14 mouse cellular contexts compared by ENCODE assay signal in the genomic region with DNA sequence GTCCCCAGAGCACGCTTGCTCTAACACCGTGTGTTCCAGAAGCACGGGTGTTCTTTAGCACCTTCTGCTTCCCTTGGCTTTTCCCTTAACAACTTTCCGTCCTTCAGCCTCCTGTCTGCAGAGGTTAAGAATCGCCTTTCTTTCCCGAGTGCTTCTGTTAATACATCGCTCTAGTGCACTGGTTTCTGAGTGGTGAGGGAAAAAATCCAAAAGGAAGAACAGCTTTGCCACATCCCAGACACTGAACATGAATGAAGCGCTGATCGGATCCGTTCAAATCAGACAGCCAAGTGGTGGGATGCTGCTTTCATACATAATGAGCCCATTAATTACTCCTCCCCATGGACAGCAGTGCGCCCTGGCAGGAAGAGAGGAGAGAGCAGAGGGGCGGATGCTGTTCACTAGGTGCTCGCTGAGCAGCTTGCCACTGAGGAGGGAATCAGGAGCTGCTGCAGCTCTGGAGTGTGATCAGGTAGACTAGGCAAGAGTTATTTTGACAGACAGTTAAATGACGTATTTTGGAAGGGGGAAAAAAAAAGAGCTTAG. TPM values are rescaled to one million over a fixed set of nuclear protein-coding genes. Genes with fewer than 3 reads are reported as not detected.
A peak's percentile ranks its signal among the peaks of the same experiment; 100 is the strongest.
DNase-seq lines count a peak whose midpoint lies in the region; ATAC-seq and TF ChIP-seq lines count a peak whose summit lies in the region.
"Had no signal": no experiment of that assay in that cellular context is flagged by ENCODE, and none has a peak within 500 bp of the region (broad histone marks: within the 10 kb centered on the region; RNA-seq: fewer than 3 reads in every experiment).

No protein-coding gene starts in this region.

- H3K27ac ChIP-seq in kidney, embryonic 16.5 days (ENCODE audit: low read length) = no peak overlapping the region
- H3K27ac ChIP-seq in kidney, adult 2 months (ENCODE audit: insufficient read depth, low read depth, low read length) = no peak overlapping the region
- H3K27ac ChIP-seq in hindbrain, embryonic 14.5 days = peak overlapping the region; percentile 16; the same call in 1 of the 2 replicates
- H3K27ac ChIP-seq: heart, adult 2 months; liver, embryonic 12.5 days; macrophage had no signal

- H3K9me3 ChIP-seq in kidney, embryonic 16.5 days (ENCODE audit: low read length) = no peaks in the 10 kb centered on the region
- H3K9me3 ChIP-seq in hindbrain, embryonic 14.5 days (ENCODE audit: control insufficient read depth, low read length) = no peaks in the 10 kb centered on the region
- H3K9me3 ChIP-seq: liver, embryonic 12.5 days had no signal

- peaks cover 3% of the 10 kb centered on the region; the same call in 1 of the 2 replicates for H3K4me1 ChIP-seq in kidney, embryonic 16.5 days (ENCODE audit: insufficient read depth, low read length)
- H3K4me1 ChIP-seq in kidney, adult 2 months (ENCODE audit: control insufficient read depth, insufficient read depth, low read length) = no peaks in the 10 kb centered on the region; the same call in 1 of the 2 replicates
- peaks cover 5% of the 10 kb centered on the region; the same call in 1 of the 2 replicates for H3K4me1 ChIP-seq in hindbrain, embryonic 14.5 days (replicated peaks; ENCODE audit: control insufficient read depth, insufficient read depth, low read length)
- no peaks in the 10 kb centered on the region for H3K4me1 ChIP-seq in lung, adult 2 months (ENCODE audit: control insufficient read depth, insufficient read depth, low read length)

- no peak for TF ChIP-seq CTCF in kidney, adult 2 months (conservative IDR thresholded peaks at IDR 0.05; ENCODE audit: insufficient read depth, insufficient read length, low read depth, low read length)
- TF ChIP-seq CTCF in lung, adult 2 months (IDR thresholded peaks at IDR 0.05; ENCODE audit: insufficient read depth, low read length) = no peak

- 0 out of 2 replicates have a peak, but pooled peaks have one; percentile 39 for ATAC-seq in kidney, embryonic 16.5 days (ENCODE audit: low FRiP score, low TSS enrichment)
- peak; percentile 52; the same call in 1 of the 2 replicates for ATAC-seq in hindbrain, embryonic 14.5 days (ENCODE audit: low FRiP score)
- ATAC-seq: liver, embryonic 12.5 days had no signal

- no peaks in the 10 kb centered on the region for H3K27me3 ChIP-seq in kidney, embryonic 16.5 days (ENCODE audit: insufficient read depth, low read length)
- no peaks in the 10 kb centered on the region for H3K27me3 ChIP-seq in kidney, adult 2 months (replicated peaks; ENCODE audit: control insufficient read depth, insufficient read depth, low read length)
- no peaks in the 10 kb centered on the region for H3K27me3 ChIP-seq in hindbrain, embryonic 14.5 days (ENCODE audit: control insufficient read depth, insufficient read depth, low read length)
- H3K27me3 ChIP-seq: liver, embryonic 12.5 days had no signal

- H3K4me2 ChIP-seq in kidney, embryonic 16.5 days (replicated peaks; ENCODE audit: low read depth, low read length) = no peak overlapping the region
- H3K4me2 ChIP-seq in hindbrain, embryonic 14.5 days (replicated peaks) = peak overlapping the region; percentile 41
- H3K4me2 ChIP-seq: liver, embryonic 12.5 days had no signal

- H3K9ac ChIP-seq in kidney, embryonic 16.5 days (replicated peaks; ENCODE audit: low read length) = no peak overlapping the region
- H3K9ac ChIP-seq in hindbrain, embryonic 14.5 days = peak overlapping the region; percentile 45
- H3K9ac ChIP-seq: liver, embryonic 12.5 days had no signal

- no peak for TF ChIP-seq POLR2A in kidney, adult 2 months (IDR thresholded peaks at IDR 0.05; ENCODE audit: low read depth, low read length)
- no peak for TF ChIP-seq POLR2A in lung, adult 2 months (IDR thresholded peaks at IDR 0.05; ENCODE audit: borderline replicate concordance, extremely low read depth, low read depth, low read length)

- 44% methylated on average over 14 of the region's 14 CpGs for WGBS in kidney, embryonic 16.5 days
- 54% methylated on average over 14 of the region's 14 CpGs for WGBS in kidney, adult 2 months
- 43% methylated on average over 14 of the region's 14 CpGs for WGBS in hindbrain, embryonic 14.5 days
- 66% methylated on average over 14 of the region's 14 CpGs for WGBS in lung, adult 2 months

- no peak for DNase-seq in kidney, adult 2 months
- DNase-seq in right cerebral cortex, postnatal 4 days = peak; percentile 7
- DNase-seq in right cerebral cortex, postnatal 14 days = no peak
- DNase-seq in hindbrain, embryonic 14.5 days (ENCODE audit: low spot score) = peak; percentile 31
- peak; percentile 41 for DNase-seq in retina, postnatal 1 day
- DNase-seq in adrenal gland, adult 2 months = no peak
- DNase-seq in lung, adult 2 months = no peak
- DNase-seq: adrenal gland, postnatal 25 days; cerebellum, postnatal 36 days; heart, adult 2 months had no signal

- H3K36me3 ChIP-seq in kidney, embryonic 16.5 days (ENCODE audit: insufficient read depth, low read length) = no peaks in the 10 kb centered on the region
- no peaks in the 10 kb centered on the region for H3K36me3 ChIP-seq in kidney, adult 2 months (ENCODE audit: control insufficient read depth, insufficient read depth, low read length)
- no peaks in the 10 kb centered on the region for H3K36me3 ChIP-seq in hindbrain, embryonic 14.5 days (replicated peaks; ENCODE audit: control insufficient read depth, insufficient read depth)
- H3K36me3 ChIP-seq: liver, embryonic 12.5 days had no signal

- no peak overlapping the region for H3K4me3 ChIP-seq in kidney, embryonic 16.5 days (ENCODE audit: low read length)
- H3K4me3 ChIP-seq in kidney, adult 2 months (ENCODE audit: insufficient read depth, low read depth, low read length) = no peak overlapping the region
- H3K4me3 ChIP-seq in hindbrain, embryonic 14.5 days (replicated peaks; ENCODE audit: low read length) = peak overlapping the region; percentile 8; the same call in 1 of the 2 replicates
- H3K4me3 ChIP-seq in lung, adult 2 months (replicated peaks; ENCODE audit: extremely low read depth, low read depth, low read length) = no peak overlapping the region
- H3K4me3 ChIP-seq: heart, adult 2 months; liver, embryonic 12.5 days had no signal

RNA-seq across cellular contexts. Expression of a gene that starts 42.0 kb away (rescaled TPM):
- polyA plus RNA-seq in kidney, embryonic 16.5 days (2015; fragmentation: Nextera tagmentation; extraction: Ambion mirVana) = 5.2 and 7.3 TPM in 2 replicates
- 6.5 and 9.5 TPM in 2 replicates for polyA plus RNA-seq in kidney, adult 2 months (2012; rRNA removed)
- 3.9 and 6.2 TPM in 2 replicates for polyA plus RNA-seq in hindbrain, embryonic 14.5 days (2014; fragmentation: Nextera tagmentation; extraction: Ambion mirVana)
- 10 to 100 TPM; 17.0 to 21.2 TPM for total RNA-seq in adrenal gland, adult 2 months (2021)
- polyA plus RNA-seq in adrenal gland, adult 2 months (2012; rRNA removed) = 0.98 and 1.0 TPM in 2 replicates
- polyA plus RNA-seq in lung, adult 2 months (2012; rRNA removed) = 2.3 and 2.5 TPM in 2 replicates

RNA-seq across cellular contexts. Expression of a gene that starts 54.2 kb away (rescaled TPM):
- polyA plus RNA-seq in kidney, embryonic 16.5 days (2015; fragmentation: Nextera tagmentation; extraction: Ambion mirVana) = 0.10 TPM in 2 replicates
- not detected in 2 replicates for polyA plus RNA-seq in kidney, adult 2 months (2012; rRNA removed)
- polyA plus RNA-seq in hindbrain, embryonic 14.5 days (2014; fragmentation: Nextera tagmentation; extraction: Ambion mirVana) = 1.2 and 1.3 TPM in 2 replicates
- not detected for total RNA-seq in adrenal gland, adult 2 months (2021)
- polyA plus RNA-seq in adrenal gland, adult 2 months (2012; rRNA removed) = not detected in 2 replicates
- not detected in 2 replicates for polyA plus RNA-seq in lung, adult 2 months (2012; rRNA removed)
- total RNA-seq: adrenal gland, postnatal 25 days; heart, adult 2 months had no signal
- polyA plus RNA-seq: heart, adult 2 months; intestine, embryonic 14.5 days; liver, embryonic 12.5 days; macrophage had no signal

Comparison
In these comparisons a context has a peak if more than half of its experiments do, and no peak if none do; other contexts are left out.
1. DNase-seq: peak in right cerebral cortex, postnatal 4 days (single experiment), hindbrain, embryonic 14.5 days (single experiment) and retina, postnatal 1 day (single experiment); none in kidney, adult 2 months (single experiment), right cerebral cortex, postnatal 14 days (single experiment), adrenal gland, adult 2 months (single experiment) and lung, adult 2 months (single experiment).